Mouse (Mus musculus): ENCODE data around the gene Dedd2. TPM values are rescaled to one million over a fixed set of nuclear protein-coding genes. Genes with fewer than 3 reads are reported as not detected.

Dedd2 gene
- 15.9 and 18.2 TPM in 2 replicates for polyA plus RNA-seq (2015; fragmentation: Nextera tagmentation; extraction: Ambion mirVana)

- Histone ChIP-seq H3K27ac (ENCODE audit: low read length) (peak within 1 kb of the TSS; percentile 90), H3K9ac (replicated peaks; ENCODE audit: low read depth) (peak within 1 kb of the TSS; percentile 68), H3K27me3 (replicated peaks; ENCODE audit: insufficient read depth, low read length) (no peaks in the 10 kb centered on the region), H3K4me1 (ENCODE audit: insufficient read depth, low read depth, low read length) (peaks cover 10% of the 10 kb centered on the region), H3K4me2 (replicated peaks; ENCODE audit: low read depth, low read length) (peak within 1 kb of the TSS; percentile 85), H3K9me3 (ENCODE audit: low read length) (no peaks in the 10 kb centered on the region), H3K36me3 (ENCODE audit: insufficient read depth, low read length) (peaks cover 8% of the 10 kb centered on the region; the same call in 1 of the 2 replicates), H3K4me3 (ENCODE audit: low read depth, low read length) (peak within 1 kb of the TSS; percentile 69)
- no peak for ATAC-seq
- 3% methylated on average over 20 of the region's 20 CpGs for WGBS
- no peak for TF ChIP-seq EP300 (IDR thresholded peaks at IDR 0.05)
- TF ChIP-seq CTCF (IDR thresholded peaks at IDR 0.05) = no peak
- peak; percentile 42 for DNase-seq (ENCODE audit: low spot score)
These were observed at the start of gene Dedd2 for GRCm38 (mm10) chr7:25220457-25221101. Dedd2 (minus strand) TSS chr7:25220615.

GRCm38 (mm10) chr7:25269545-25270271 lies 49.3 kb upstream of the Dedd2 start:
- H3K4me2 ChIP-seq (replicated peaks; ENCODE audit: low read depth, low read length) = peak overlapping the region; percentile 87
- H3K36me3 ChIP-seq (ENCODE audit: insufficient read depth, low read length) = no peaks in the 10 kb centered on the region
- no peak overlapping the region for H3K4me3 ChIP-seq (ENCODE audit: low read depth, low read length)
- DNase-seq (ENCODE audit: low spot score) (no peak), ATAC-seq (no peak)
- TF ChIP-seq CTCF (IDR thresholded peaks at IDR 0.05) (no peak), EP300 (IDR thresholded peaks at IDR 0.05) (no peak)
- H3K9ac ChIP-seq (replicated peaks; ENCODE audit: low read depth) = no peak overlapping the region
- H3K4me1 ChIP-seq (ENCODE audit: insufficient read depth, low read depth, low read length) = peaks cover 16% of the 10 kb centered on the region
- no peaks in the 10 kb centered on the region for H3K9me3 ChIP-seq (ENCODE audit: low read length)
- H3K27me3 ChIP-seq (replicated peaks; ENCODE audit: insufficient read depth, low read length) = no peaks in the 10 kb centered on the region
- WGBS = 82% methylated on average over 8 of the region's 8 CpGs
- H3K27ac ChIP-seq (ENCODE audit: low read length) = peak overlapping the region; percentile 89

GRCm38 (mm10) chr7:25269029-25269428 lies 48.6 kb upstream of the Dedd2 start:
- TF ChIP-seq EP300 (IDR thresholded peaks at IDR 0.05) = no peak
- no peak for TF ChIP-seq CTCF (IDR thresholded peaks at IDR 0.05)
- Histone ChIP-seq H3K27ac (ENCODE audit: low read length) (peak overlapping the region; percentile 89), H3K9ac (replicated peaks; ENCODE audit: low read depth) (peak overlapping the region; percentile 74; the same call in 1 of the 2 replicates), H3K4me1 (ENCODE audit: insufficient read depth, low read depth, low read length) (peaks cover 16% of the 10 kb centered on the region), H3K27me3 (replicated peaks; ENCODE audit: insufficient read depth, low read length) (no peaks in the 10 kb centered on the region), H3K9me3 (ENCODE audit: low read length) (no peaks in the 10 kb centered on the region), H3K36me3 (ENCODE audit: insufficient read depth, low read length) (no peaks in the 10 kb centered on the region), H3K4me3 (ENCODE audit: low read depth, low read length) (peak overlapping the region; percentile 80), H3K4me2 (replicated peaks; ENCODE audit: low read depth, low read length) (peak overlapping the region; percentile 87)
- 30% methylated on average over 4 of the region's 4 CpGs for WGBS
- DNase-seq (ENCODE audit: low spot score) = no peak
- ATAC-seq = no peak

GRCm38 (mm10) chr7:25268588-25268987 lies 48.2 kb upstream of the Dedd2 start:
- no peaks in the 10 kb centered on the region for H3K27me3 ChIP-seq (replicated peaks; ENCODE audit: insufficient read depth, low read length)
- no peaks in the 10 kb centered on the region for H3K36me3 ChIP-seq (ENCODE audit: insufficient read depth, low read length)
- no peak for DNase-seq (ENCODE audit: low spot score)
- ATAC-seq = no peak
- 0% methylated on average over 7 of the region's 7 CpGs for WGBS
- H3K9me3 ChIP-seq (ENCODE audit: low read length) = no peaks in the 10 kb centered on the region
- peak overlapping the region; percentile 74 for H3K9ac ChIP-seq (replicated peaks; ENCODE audit: low read depth)
- H3K4me2 ChIP-seq (replicated peaks; ENCODE audit: low read depth, low read length) = peak overlapping the region; percentile 87
- H3K4me1 ChIP-seq (ENCODE audit: insufficient read depth, low read depth, low read length) = peaks cover 16% of the 10 kb centered on the region
- TF ChIP-seq CTCF (IDR thresholded peaks at IDR 0.05) (no peak), EP300 (IDR thresholded peaks at IDR 0.05) (no peak)
- peak overlapping the region; percentile 80 for H3K4me3 ChIP-seq (ENCODE audit: low read depth, low read length)
- peak overlapping the region; percentile 89 for H3K27ac ChIP-seq (ENCODE audit: low read length)

GRCm38 (mm10) chr7:25267751-25268463 lies 47.5 kb upstream of the Dedd2 start:
- H3K4me3 ChIP-seq (ENCODE audit: low read depth, low read length) = peak overlapping the region; percentile 80
- H3K4me2 ChIP-seq (replicated peaks; ENCODE audit: low read depth, low read length) = peak overlapping the region; percentile 87
- WGBS = 1% methylated on average over 33 of the region's 33 CpGs
- TF ChIP-seq EP300 (IDR thresholded peaks at IDR 0.05) = peak; percentile 95
- TF ChIP-seq CTCF (IDR thresholded peaks at IDR 0.05) = no peak
- peaks cover 16% of the 10 kb centered on the region for H3K4me1 ChIP-seq (ENCODE audit: insufficient read depth, low read depth, low read length)
- no peaks in the 10 kb centered on the region for H3K36me3 ChIP-seq (ENCODE audit: insufficient read depth, low read length)
- ATAC-seq (peak; percentile 93), DNase-seq (ENCODE audit: low spot score) (peak; percentile 100)
- H3K9ac ChIP-seq (replicated peaks; ENCODE audit: low read depth) = peak overlapping the region; percentile 81
- no peaks in the 10 kb centered on the region for H3K27me3 ChIP-seq (replicated peaks; ENCODE audit: insufficient read depth, low read length)
- no peaks in the 10 kb centered on the region for H3K9me3 ChIP-seq (ENCODE audit: low read length)
- H3K27ac ChIP-seq (ENCODE audit: low read length) = peak overlapping the region; percentile 97

GRCm38 (mm10) chr7:25267301-25267750 lies 46.9 kb upstream of the Dedd2 start, which contains the start of gene Cic:
Cic (plus strand) TSS chr7:25267704.
- H3K9me3 ChIP-seq (ENCODE audit: low read length) = no peaks in the 10 kb centered on the region
- ATAC-seq (peak; percentile 87), DNase-seq (ENCODE audit: low spot score) (peak; percentile 100)
- TF ChIP-seq EP300 (IDR thresholded peaks at IDR 0.05) = peak; percentile 51; the same call in 1 of the 2 replicates
- TF ChIP-seq CTCF (IDR thresholded peaks at IDR 0.05) = peak; percentile 16; the same call in 1 of the 2 replicates
- H3K27me3 ChIP-seq (replicated peaks; ENCODE audit: insufficient read depth, low read length) = no peaks in the 10 kb centered on the region
- under 1% methylated on average over 29 of the region's 29 CpGs for WGBS
- H3K9ac ChIP-seq (replicated peaks; ENCODE audit: low read depth) = peak within 1 kb of the TSS; percentile 81
- H3K27ac ChIP-seq (ENCODE audit: low read length) = peak within 1 kb of the TSS; percentile 97
- H3K4me2 ChIP-seq (replicated peaks; ENCODE audit: low read depth, low read length) = peak within 1 kb of the TSS; percentile 87
- H3K36me3 ChIP-seq (ENCODE audit: insufficient read depth, low read length) = no peaks in the 10 kb centered on the region
- H3K4me3 ChIP-seq (ENCODE audit: low read depth, low read length) = peak within 1 kb of the TSS; percentile 80
- peaks cover 16% of the 10 kb centered on the region for H3K4me1 ChIP-seq (ENCODE audit: insufficient read depth, low read depth, low read length)
